Mouse (Mus musculus): ENCODE results near the gene Sestd1.

GRCm38 (mm10) chr2:77173366-77173765 is 107.0 kb downstream of the Sestd1 start:
- TF ChIP-seq TAL1 (IDR thresholded peaks at IDR 0.05; ENCODE audit: low read length) (no peak), GATA1 (IDR thresholded peaks at IDR 0.05; ENCODE audit: low read length) (no peak)
